Mouse (Mus musculus) G1E (cell line): ENCODE measurements around the gene 1700001P01Rik. TPM values are rescaled to one million over a fixed set of nuclear protein-coding genes. Genes with fewer than 3 reads are reported as not detected.
"Not testable (repeated sequence)": the region's sequence is repeated elsewhere in the genome, so short reads cannot be mapped to it uniquely, and the experiment has no call there.

Source experiments
- ATAC-seq: 2 replicates; pipeline ENCODE4 v1.8.0; 2016; ENCODE audit warnings: mild to moderate bottlenecking; ENCODE audit not compliant: insufficient number of reproducible peaks, poor library complexity, low FRiP score, severe bottlenecking; ENCODE audit errors: extremely low read depth
- DNase-seq: peaks from one replicate; pipeline ENCODE4 v3.0.0; 2012; ENCODE audit warnings: low spot score
- H3K27me3 ChIP-seq: 2 replicates; pipeline ENCODE4 v1.6.1; 2012; ENCODE audit warnings: mild to moderate bottlenecking, low read length, inconsistent platforms; ENCODE audit not compliant: insufficient read depth
- H3K36me3 ChIP-seq: replicated peaks from 2 replicates; pipeline ENCODE3; 2012; ENCODE audit warnings: mild to moderate bottlenecking, inconsistent platforms
- H3K4me1 ChIP-seq: 2 replicates; pipeline ENCODE4 v1.6.1; 2012; ENCODE audit warnings: low read depth, low read length, inconsistent platforms, mixed read lengths; ENCODE audit not compliant: insufficient read depth
- H3K4me3 ChIP-seq: 2 replicates; pipeline ENCODE4 v1.5.1; 2012; ENCODE audit warnings: low read depth, mild to moderate bottlenecking, inconsistent platforms, low read length, moderate library complexity, mixed read lengths
- H3K9me3 ChIP-seq: replicated peaks from 2 replicates; pipeline ENCODE4 v1.6.1; 2012; ENCODE audit warnings: inconsistent platforms
- CTCF ChIP-seq: IDR thresholded peaks from 2 replicates; pipeline ENCODE4 v1.5.1; 2012; ENCODE audit warnings: low read depth, low read length, inconsistent platforms, mixed read lengths
- GATA1 ChIP-seq: IDR thresholded peaks from 2 replicates; pipeline ENCODE4 v1.6.1; 2012; ENCODE audit warnings: borderline replicate concordance, low read length, inconsistent platforms, mixed read lengths
- GATA2 ChIP-seq: IDR thresholded peaks from 2 replicates; pipeline ENCODE4 v1.6.1; 2012; ENCODE audit warnings: low read depth, low read length, inconsistent platforms, borderline replicate concordance
- POLR2AphosphoS5 ChIP-seq: IDR thresholded peaks from 2 replicates; pipeline ENCODE4 v1.6.1; 2012; ENCODE audit warnings: low read depth, low read length, inconsistent platforms; ENCODE audit not compliant: insufficient replicate concordance
- TAL1 ChIP-seq: conservative IDR thresholded peaks from 2 replicates; pipeline ENCODE4 v1.6.1; 2012; ENCODE audit warnings: low read depth, low read length, inconsistent platforms, mixed read lengths
- polyA plus RNA-seq: library from polyadenylated mRNA; stranded (reverse); fragments of >175 nt; gene quantifications from 2 replicates; pipeline ENCODE4 v1.2.3, GENCODE M21; 2012
- total RNA-seq, 2 experiments: library from RNA; stranded (forward) in 1 of 2; stranded (reverse) in 1 of 2; fragments of 200-1000 nt in 1 of 2; fragments of >200 nt in 1 of 2; fragmentation: Nextera tagmentation in 1 of 2; gene quantifications; 2 replicates each; pipeline ENCODE4 v1.2.3; 2014 to 2017

1700001P01Rik gene
- total and polyA plus RNA-seq, 3 experiments: 0.09 to 0.33 TPM; not detected in 1

DNA sequence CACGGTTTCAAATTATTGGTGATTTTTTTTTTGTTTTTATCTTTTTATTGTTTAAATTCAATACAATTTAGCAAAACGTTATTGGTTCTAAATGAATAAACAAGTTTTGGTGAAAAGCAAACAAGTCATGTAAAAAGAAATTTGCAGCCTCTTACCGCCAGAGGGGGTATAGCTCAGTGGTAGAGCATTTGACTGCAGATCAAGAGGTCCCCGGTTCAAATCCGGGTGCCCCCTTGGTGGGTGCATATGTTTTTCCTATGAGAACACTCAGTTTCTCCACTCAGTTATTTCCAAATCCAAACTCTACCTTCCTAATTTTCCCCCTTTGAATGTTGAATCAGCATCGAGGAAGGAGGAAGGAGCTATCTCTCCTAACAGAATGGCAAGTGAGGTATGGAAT, 21.2 kb upstream of the 1700001P01Rik start:
- no peak for ATAC-seq
- Histone ChIP-seq H3K9me3 (no peaks in the 10 kb centered on the region), H3K36me3 (peaks cover 2% of the 10 kb centered on the region), H3K4me1 (peaks cover 54% of the 10 kb centered on the region), H3K4me3 (no peak overlapping the region), H3K27me3 (no peaks in the 10 kb centered on the region)
- TF ChIP-seq GATA2: no peak
- TF ChIP-seq GATA1: no peak
- TF ChIP-seq POLR2AphosphoS5: no peak
- no peak for TF ChIP-seq TAL1
- TF ChIP-seq CTCF: no peak
- DNase-seq: no peak

DNA sequence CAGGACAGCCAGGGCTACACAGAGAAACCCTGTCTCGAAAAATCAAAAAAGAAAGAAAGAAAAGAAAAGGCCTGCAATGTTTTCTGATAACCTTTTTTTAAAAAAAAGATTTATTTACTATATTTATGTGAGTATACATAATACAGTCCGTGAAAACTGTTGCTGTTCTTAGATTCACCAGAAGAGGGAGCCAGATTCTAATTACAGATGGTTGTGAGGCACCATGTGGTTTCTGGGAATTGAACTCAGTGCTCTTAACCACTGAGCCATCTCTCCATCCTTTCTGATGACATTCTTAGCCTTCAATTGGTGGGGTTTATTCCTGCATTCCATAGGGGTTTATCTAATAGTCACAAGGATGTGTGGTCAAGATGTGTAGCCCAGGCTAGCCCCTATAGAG, 17.4 kb upstream of the 1700001P01Rik start:
- TF ChIP-seq POLR2AphosphoS5 (no peak), CTCF (no peak)
- ATAC-seq (no peak), DNase-seq (no peak)
- no peaks in the 10 kb centered on the region for H3K36me3 ChIP-seq
- peaks cover 28% of the 10 kb centered on the region for H3K4me1 ChIP-seq
- H3K4me3 ChIP-seq: no peak overlapping the region
- no peaks in the 10 kb centered on the region for H3K9me3 ChIP-seq
- peaks cover 6% of the 10 kb centered on the region; the same call in 1 of the 2 replicates for H3K27me3 ChIP-seq

- not testable (repeated sequence) for ATAC-seq, DNase-seq, H3K36me3 ChIP-seq, H3K9me3 ChIP-seq, H3K4me3 ChIP-seq
- peaks cover 16% of the 10 kb centered on the region for H3K4me1 ChIP-seq
- H3K27me3 ChIP-seq: peaks cover 15% of the 10 kb centered on the region
Measured at GRCm38 (mm10) chr11:97790778-97791438, 15.2 kb upstream of the 1700001P01Rik start.

DNA sequence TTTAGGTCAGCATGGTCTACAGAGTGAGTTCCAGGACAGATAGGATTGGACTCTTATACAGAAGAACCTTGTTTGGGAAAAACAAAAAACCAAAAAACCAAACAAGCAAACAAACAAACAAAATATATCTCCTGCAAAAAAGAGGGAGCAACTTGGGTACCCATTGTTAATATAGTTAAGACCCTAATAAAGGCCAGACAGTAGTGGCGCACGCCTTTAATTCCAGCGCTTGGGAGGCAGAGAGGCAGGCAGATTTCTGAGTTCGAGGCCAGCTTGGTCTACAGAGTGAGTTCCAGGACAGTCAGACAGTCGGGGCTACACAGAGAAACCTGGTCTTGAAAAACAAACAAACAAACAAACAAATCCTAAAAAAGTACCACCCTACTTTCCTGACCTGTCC, 14.0 kb upstream of the 1700001P01Rik start:
- no peak for DNase-seq
- H3K4me1 ChIP-seq: peaks cover 12% of the 10 kb centered on the region
- no peaks in the 10 kb centered on the region for H3K36me3 ChIP-seq
- TF ChIP-seq CTCF (no peak), GATA2 (no peak), GATA1 (no peak), TAL1 (no peak), POLR2AphosphoS5 (no peak)
- H3K9me3 ChIP-seq: no peaks in the 10 kb centered on the region
- H3K4me3 ChIP-seq: no peak overlapping the region
- no peak for ATAC-seq
- H3K27me3 ChIP-seq: peaks cover 15% of the 10 kb centered on the region

DNA sequence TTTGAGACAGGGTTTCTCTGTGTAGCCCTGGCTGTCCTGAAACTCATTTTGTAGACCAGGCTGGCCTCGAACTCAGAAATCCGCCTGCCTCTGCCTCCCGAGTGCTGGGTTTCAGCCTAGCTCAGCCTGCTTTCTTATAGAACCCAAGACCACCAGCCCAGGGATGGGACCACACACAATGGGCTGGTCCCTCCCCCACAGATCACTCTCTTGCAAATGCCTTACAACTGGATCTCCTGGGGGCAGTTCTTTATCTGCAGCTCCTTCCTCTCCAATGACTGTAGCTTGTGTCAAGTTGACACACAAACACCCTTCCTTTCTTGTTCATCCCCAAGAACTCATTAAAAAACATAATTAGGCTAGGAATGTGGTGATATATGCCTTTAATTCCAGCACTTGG, 12.2 kb upstream of the 1700001P01Rik start:
- TF ChIP-seq GATA1: no peak
- TF ChIP-seq GATA2: no peak
- no peak for TF ChIP-seq TAL1
- TF ChIP-seq CTCF: no peak
- no peak for TF ChIP-seq POLR2AphosphoS5
- Histone ChIP-seq H3K4me1 (peaks cover 9% of the 10 kb centered on the region), H3K27me3 (peaks cover 15% of the 10 kb centered on the region), H3K36me3 (peaks cover 2% of the 10 kb centered on the region), H3K4me3 (no peak overlapping the region), H3K9me3 (0 out of 2 replicates have a peak, but pooled peaks cover 3% of the 10 kb centered on the region)
- no peak for DNase-seq
- ATAC-seq: no peak

- Histone ChIP-seq H3K4me1 (peaks cover 31% of the 10 kb centered on the region), H3K4me3 (peak overlapping the region; percentile 99), H3K9me3 (0 out of 2 replicates have a peak, but pooled peaks cover 3% of the 10 kb centered on the region), H3K27me3 (peaks cover 6% of the 10 kb centered on the region; the same call in 1 of the 2 replicates), H3K36me3 (peaks cover 45% of the 10 kb centered on the region)
- ATAC-seq (no peak), DNase-seq (no peak)
- no peak for TF ChIP-seq POLR2AphosphoS5
- TF ChIP-seq GATA1: no peak
- TF ChIP-seq GATA2: no peak
- TF ChIP-seq TAL1: no peak
- TF ChIP-seq CTCF: no peak
Measured at GRCm38 (mm10) chr11:97782564-97782895, 6.8 kb upstream of the 1700001P01Rik start.

DNA sequence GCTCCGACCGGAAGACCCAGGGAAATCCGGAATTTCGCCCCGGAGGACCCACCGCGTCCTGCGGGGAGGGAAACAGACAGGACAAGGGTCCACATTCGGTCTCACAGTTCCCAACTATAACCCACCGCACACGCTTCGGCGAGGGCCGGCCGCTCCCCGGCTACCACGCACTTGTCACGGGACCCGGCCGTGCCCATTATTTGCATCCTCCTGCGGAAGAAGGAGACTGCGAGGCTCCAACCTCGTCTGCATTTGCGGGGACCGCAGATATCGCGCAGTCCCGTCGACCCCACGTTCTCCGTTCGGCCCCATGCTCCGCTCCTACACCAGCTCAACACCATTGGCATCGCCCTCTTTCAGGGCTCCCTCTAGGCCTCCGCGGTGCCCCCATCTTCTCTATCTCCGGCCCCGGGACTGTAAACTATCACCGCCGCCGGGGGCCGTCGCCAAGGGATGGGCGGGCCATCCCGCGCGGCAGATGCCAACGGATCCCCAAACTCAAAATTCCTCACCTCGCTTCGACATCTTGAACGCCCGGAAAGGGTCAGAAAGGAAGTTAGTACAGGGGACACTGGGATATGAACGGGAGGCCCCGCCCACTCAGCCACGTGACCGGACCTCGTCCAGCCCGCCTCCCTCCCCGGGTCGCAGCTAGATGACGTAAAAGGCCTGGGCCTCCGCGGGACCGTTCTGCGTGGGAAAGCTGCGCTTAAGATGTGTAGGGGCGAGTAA, 6.3 kb upstream of the 1700001P01Rik start, which contains the start of gene Rpl23:
TSS of gene Rpl23 (minus strand) at position 606 of the 732 bp plus-strand sequence.
- ATAC-seq: peak; percentile 80
- DNase-seq: peak; percentile 90
- 0 out of 2 replicates have a peak, but pooled peaks cover 3% of the 10 kb centered on the region for H3K9me3 ChIP-seq
- H3K4me3 ChIP-seq: peak within 1 kb of the TSS; percentile 99
- peaks cover 50% of the 10 kb centered on the region for H3K36me3 ChIP-seq
- H3K4me1 ChIP-seq: peaks cover 36% of the 10 kb centered on the region
- TF ChIP-seq POLR2AphosphoS5 (peak; percentile 78; the same call in 1 of the 2 replicates), GATA2 (no peak), CTCF (no peak), TAL1 (no peak)
- peaks cover 4% of the 10 kb centered on the region; the same call in 1 of the 2 replicates for H3K27me3 ChIP-seq
